Mouse (Mus musculus) cerebellum, adult 9-11 months (tissue): ENCODE measurements around the gene Guf1.

Experiments
- DNase-seq: peaks from one replicate; pipeline ENCODE4 v3.0.0; 2022

The Guf1 gene

DNA sequence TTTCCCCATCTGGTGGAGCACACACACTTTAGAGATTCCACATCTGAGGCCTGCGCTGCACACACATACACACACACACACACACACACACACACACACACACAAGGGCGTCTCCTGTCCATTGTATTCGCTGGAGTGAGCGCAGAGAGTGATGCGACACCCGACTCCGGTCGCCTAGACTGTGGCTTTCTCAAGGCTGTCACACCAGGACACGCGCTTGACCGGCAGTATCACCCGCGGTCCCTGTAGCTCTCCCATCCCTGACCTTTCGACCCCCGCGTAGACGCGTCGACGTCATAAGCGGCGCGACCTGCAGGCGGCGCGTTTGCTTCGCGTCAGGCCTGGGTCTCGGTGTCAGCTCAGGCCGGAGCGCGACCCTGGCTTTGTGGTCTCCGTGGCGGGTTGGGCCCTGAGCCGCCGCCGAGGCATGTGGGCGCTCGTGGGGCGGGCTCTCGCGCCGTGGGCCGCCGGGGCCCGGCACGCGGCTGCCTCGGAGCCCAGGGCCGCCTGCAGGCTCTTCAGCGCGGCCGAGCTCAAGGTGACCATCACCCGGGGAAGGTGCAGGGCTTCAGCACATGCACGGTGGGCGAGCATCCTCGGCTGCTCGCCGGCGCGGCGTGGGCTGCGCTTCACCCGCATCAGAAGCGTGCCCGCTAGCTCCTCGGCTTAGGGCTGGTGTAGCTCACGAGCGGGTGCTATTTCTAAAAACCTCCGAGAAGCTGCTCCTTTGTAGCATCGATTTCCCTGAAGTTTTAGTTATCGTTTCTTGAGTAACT lies at the start of gene Guf1:
Gene Guf1, plus strand, starts transcription at position 296 of the 776 bp plus-strand sequence.
- DNase-seq: peak; percentile 96

DNA sequence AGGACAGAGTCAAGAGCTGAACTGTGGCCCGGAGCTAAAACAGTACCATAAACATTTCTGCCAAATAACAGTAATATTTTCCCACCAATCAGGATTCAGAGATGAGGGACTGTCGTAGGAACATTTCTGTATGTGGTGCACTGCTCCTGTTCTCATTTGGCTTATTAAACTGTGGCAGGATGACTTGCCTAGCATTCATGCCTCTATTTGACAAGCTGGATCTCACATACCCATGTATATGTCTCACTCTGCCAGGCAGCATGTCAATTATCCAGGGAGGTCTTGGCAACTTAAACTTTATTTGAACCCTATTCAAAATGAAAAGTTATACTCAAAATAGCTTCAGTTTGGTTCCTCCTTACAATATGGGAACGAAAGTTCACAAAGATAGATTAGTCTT lies 49.7 kb upstream of the Guf1 start:
- DNase-seq: no peak

- no peak for DNase-seq
Measured at GRCm38 (mm10) chr5:69511631-69512030, 45.1 kb upstream of the Guf1 start.

DNA sequence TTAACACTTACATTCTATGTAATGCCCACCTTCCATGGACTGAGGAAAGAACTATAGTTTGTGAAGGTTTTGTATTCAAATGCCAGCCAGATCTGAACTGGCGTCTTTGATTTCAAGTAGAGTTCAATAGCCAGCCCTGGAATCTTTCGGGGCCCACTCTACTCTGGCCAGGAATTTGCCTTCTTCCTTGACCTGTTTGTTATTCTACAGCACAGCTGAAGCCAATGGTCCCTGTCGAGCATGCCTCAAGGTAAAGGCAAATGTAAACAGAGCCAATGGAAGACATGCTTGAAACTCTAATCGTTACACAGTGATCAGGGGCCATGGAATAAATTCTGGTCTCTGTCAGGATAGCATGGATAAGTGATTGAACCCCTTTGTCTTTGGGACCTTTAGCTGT lies 44.5 kb upstream of the Guf1 start:
- no peak for DNase-seq

DNA sequence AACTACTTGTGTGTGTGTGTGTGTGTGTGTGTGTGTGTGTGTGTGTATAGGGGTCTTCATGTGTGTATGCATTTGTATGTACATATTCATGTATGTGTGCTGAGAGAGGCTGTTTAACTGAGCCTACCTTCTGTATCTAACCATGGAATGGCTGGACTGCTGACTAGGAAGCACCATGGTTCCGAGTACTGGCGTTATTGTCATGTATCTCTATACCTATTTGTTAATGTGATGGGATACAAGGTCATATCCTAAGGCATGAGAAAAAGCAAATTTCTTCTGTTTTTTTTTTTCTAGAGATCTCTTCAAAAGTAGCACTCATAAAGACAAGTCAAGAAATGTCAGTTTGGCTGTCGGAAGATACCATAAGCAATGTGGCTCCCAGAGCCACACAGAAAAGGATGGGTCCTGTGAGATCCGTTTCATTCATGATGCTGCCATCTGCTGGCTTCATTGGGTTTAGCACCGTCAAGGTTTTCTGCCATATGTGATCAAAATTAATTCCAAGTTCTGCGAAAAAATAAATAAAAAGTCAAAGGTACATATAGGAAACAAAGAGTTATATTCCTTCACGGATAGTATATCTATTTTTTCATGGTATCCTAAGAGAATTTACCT lies 36.0 kb upstream of the Guf1 start:
- peak; percentile 54 for DNase-seq

DNA sequence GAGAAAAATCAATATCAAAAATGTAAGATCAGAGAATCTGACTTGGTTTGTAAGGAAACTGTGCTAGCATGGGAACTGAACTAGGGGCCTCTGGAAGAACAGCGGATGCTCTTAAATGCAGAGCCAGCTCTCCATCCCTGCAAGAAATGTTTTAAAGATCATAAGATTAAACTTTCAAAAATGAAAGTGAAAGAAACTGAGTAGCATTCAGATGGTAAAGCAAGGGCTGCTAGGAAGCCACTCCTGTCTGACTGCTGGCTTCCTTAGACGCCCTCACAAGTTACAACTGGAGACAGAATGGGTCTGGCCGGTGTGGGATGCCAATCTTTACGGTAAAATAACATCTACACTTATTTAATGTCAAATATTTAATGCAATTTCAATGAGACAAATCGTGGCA lies 34.7 kb upstream of the Guf1 start:
- DNase-seq: no peak

DNA sequence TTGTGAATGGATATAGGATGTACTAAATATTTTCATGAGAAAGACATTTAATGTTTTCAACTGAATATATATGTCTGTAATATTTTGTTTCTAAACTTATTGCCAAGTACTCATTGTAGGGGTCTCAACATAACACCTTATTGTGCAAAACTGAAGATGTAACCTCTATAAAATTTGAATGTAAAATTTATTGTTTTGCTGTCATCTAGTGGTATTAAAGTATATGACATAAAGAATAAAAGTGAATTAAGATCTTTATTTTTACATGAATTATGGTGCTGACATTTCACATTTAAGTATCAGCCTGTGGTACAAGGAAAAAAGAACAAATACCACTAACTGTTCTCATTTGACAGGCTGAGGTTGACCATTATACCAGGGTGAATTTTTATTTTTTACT lies 32.8 kb upstream of the Guf1 start:
- no peak for DNase-seq

DNA sequence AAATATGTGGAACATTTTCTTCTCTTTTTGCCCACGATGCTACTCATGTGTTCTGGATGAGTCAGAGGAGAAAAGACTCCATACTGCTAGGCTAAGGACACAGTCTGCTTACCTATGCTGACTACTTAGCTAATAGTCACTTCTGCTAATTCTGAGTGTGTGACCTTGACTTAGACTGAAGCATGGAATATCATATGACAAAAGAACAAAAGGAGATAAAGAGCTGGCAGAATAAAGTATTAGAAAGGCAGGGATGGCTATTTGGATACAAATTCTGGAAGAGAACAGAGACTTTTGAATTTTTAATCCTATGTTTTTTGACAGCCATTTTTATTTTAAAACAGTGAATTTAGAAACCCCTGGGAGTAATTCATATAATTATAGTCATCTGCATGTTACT lies 15.0 kb upstream of the Guf1 start:
- DNase-seq: no peak

DNA sequence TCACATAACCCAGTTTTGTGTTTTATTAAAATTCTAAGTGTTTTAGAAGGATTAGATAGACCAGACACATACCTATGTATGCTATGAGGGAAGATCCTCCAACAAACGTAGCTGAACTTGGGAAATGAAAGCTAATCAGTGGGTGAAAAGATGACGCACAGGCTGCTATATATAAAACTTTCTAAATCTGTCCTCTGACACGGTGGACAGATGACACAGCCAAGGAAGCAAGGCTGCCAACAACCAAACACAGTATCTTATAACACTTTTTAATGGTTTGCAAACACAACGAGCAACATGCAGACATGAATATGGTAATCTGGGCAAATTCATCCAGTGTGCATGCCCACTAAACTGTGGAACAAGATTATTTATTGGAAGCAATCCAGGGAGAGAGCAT lies 14.2 kb upstream of the Guf1 start, which contains the start of gene Yipf7:
Gene Yipf7, minus strand, starts transcription at position 160 of the 400 bp plus-strand sequence.
- peak; percentile 49 for DNase-seq

- DNase-seq: peak; percentile 17
Measured at GRCm38 (mm10) chr5:69557404-69557935, 747 bp downstream of the Guf1 start.

DNA sequence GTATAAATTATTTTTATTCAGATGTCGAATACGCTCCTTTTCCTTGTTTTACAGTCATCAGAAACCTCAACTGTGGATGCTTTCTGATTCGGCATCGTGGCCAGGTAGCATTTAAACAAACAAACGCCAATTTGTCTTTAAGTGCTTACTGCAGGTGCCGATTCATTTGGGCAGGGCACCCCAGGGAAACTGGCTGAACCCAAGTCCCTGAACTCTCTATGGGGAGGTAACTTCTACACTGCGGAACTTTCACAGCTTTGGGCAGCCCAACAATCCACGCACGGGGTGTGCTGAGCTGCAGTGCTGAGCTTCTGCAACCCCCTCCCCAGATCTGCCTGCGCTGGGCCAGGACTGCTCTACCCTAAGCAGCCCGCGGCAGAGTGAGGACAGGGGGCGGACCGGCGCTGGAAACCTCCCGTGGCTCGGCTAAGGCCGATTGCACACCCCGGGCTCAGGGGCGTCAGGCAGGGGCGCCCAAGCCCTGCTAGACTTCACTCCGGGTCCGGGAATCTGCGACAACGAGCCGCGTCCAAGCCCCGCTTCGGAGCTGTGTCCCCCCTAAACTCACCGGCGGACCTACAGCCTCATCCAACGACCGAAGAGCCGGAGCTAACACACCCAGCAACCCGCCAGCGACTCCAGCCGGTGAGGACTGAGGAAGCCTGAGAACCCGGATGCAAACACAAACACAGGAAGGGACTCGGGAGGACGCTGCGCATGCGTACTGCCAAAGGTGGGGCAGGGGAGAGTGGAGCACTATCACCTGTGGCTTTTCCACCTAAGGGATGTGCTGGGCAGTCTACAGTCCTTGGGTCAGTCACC lies 35.1 kb downstream of the Guf1 start, which contains the start of gene Gnpda2:
Gene Gnpda2, minus strand, starts transcription at position 701 of the 822 bp plus-strand sequence.
- peak; percentile 92 for DNase-seq

GRCm38 (mm10) chr5:69601027-69601426 lies 44.3 kb downstream of the Guf1 start:
- no peak for DNase-seq

DNA sequence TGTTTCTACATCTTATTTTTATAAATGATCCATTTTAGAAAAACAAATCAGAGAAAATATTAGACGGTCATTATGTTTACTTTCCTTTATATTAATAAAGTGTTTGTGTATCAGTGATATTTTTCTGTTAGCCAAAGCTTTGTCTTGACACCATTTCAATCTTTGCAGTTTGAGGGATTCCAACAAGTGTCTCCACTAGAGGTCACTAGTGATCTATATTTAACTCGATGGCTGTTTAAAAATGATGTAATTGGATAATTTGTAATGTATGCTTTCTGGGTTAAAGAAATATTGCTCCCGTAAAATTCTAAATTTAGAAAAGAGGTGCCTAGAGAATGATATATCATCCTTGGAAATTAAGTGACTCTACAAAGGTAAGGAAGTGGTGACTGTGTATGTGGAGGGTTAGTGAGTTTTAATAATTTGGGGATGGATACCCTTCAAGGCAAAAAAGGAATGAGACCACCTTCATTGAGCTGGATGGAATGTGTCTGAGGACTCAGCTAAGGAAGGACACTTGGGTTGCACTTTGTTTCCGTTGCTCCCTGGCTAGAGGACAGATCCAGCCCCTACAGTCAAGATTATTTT lies 56.6 kb downstream of the Guf1 start:
- DNase-seq: no peak

- DNase-seq: no peak
Measured at GRCm38 (mm10) chr5:69620899-69621298, 64.2 kb downstream of the Guf1 start.
